Mouse (Mus musculus) embryonic facial prominence, embryonic 15.5 days (tissue): ENCODE measurements around the gene Olfm3. TPM values are rescaled to one million over a fixed set of nuclear protein-coding genes. Genes with fewer than 3 reads are reported as not detected.

Experiments
- ATAC-seq: fragments of 200-750 bp; cut with Nextera tagmentation; 2 replicates; pipeline ENCODE4 v1.8.0; 2017; ENCODE audit warnings: low read depth, moderate TSS enrichment; ENCODE audit not compliant: insufficient number of reproducible peaks, low FRiP score, low TSS enrichment
- H3K27ac ChIP-seq: fragments of 300-500 bp; sonication (generic); replicated peaks from 2 replicates; pipeline ENCODE4 v1.5.1; 2015; ENCODE audit warnings: mild to moderate bottlenecking, inconsistent platforms
- H3K27me3 ChIP-seq: fragments of 300-500 bp; sonication (generic); 2 replicates; pipeline ENCODE4 v1.6.1; 2015; ENCODE audit warnings: inconsistent platforms
- H3K36me3 ChIP-seq: fragments of 300-500 bp; sonication (generic); 2 replicates; pipeline ENCODE4 v1.6.1; 2015; ENCODE audit warnings: mild to moderate bottlenecking, inconsistent platforms
- H3K4me1 ChIP-seq: fragments of 300-500 bp; sonication (generic); 2 replicates; pipeline ENCODE4 v1.6.1; 2015; ENCODE audit warnings: inconsistent platforms
- H3K4me2 ChIP-seq: fragments of 300-500 bp; sonication (generic); replicated peaks from 2 replicates; pipeline ENCODE4 v1.6.1; 2015; ENCODE audit warnings: mild to moderate bottlenecking, inconsistent platforms
- H3K4me3 ChIP-seq: fragments of 300-500 bp; sonication (generic); replicated peaks from 2 replicates; pipeline ENCODE4 v1.5.1; 2015; ENCODE audit warnings: mild to moderate bottlenecking, inconsistent platforms
- H3K9ac ChIP-seq: fragments of 300-500 bp; sonication (generic); 2 replicates; pipeline ENCODE4 v1.6.1; 2015; ENCODE audit warnings: inconsistent platforms
- H3K9me3 ChIP-seq: fragments of 300-500 bp; sonication (generic); replicated peaks from 2 replicates; pipeline ENCODE4 v1.6.1; 2016; ENCODE audit warnings: inconsistent platforms
- WGBS: fragments of 180-500 bp; shearing (Covaris S2); methylation state at CpG from one replicate; pipeline ENCODE4 v1.1.7; 2015; 5-methylcytosine and 5-hydroxymethylcytosine counted together
- polyA plus RNA-seq: library from polyadenylated mRNA; unstranded; fragments of >200 nt; fragmentation: Nextera tagmentation; extraction: Ambion mirVana; gene quantifications from 2 replicates; pipeline ENCODE4 v1.2.1, GENCODE M21; 2015

The Olfm3 gene
- polyA plus RNA-seq, 1 experiment from 2014 or later, result 0.12 TPM

- Histone ChIP-seq H3K36me3 (no peaks in the 10 kb centered on the region), H3K9ac (no peak overlapping the region), H3K27me3 (no peaks in the 10 kb centered on the region), H3K4me1 (no peaks in the 10 kb centered on the region), H3K27ac (no peak overlapping the region), H3K4me3 (no peak overlapping the region), H3K4me2 (no peak overlapping the region), H3K9me3 (no peaks in the 10 kb centered on the region)
- WGBS, result 71% methylated on average over 3 of the region's 3 CpGs
- ATAC-seq, result no peak
Observed at GRCm38 (mm10) chr3:115158903-115159473, 255.1 kb downstream of the Olfm3 start.

DNA sequence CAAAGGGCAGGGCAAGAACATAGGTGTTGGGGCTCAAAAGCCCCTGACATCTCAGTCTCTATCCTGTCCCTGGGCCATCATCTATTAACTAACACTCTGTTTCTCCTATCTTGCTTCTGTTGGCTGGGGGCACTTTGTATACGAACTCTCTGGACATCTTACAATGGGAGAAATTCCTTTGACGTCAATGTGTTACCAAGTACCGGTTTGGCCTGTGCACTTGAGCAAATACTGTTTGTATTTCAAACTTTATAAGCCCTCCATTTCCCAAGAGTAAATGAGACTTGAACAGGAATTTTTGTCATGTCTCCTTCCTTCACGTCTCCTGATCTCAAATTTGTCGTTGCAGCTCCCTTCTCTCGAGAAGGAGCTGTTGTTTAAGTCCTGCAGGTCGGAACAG, 270.7 kb downstream of the Olfm3 start:
- 80% methylated on average over 7 of the region's 7 CpGs for WGBS
- Histone ChIP-seq H3K27me3 (no peaks in the 10 kb centered on the region), H3K4me1 (no peaks in the 10 kb centered on the region), H3K9ac (no peak overlapping the region), H3K36me3 (no peaks in the 10 kb centered on the region), H3K9me3 (no peaks in the 10 kb centered on the region), H3K4me3 (no peak overlapping the region), H3K27ac (no peak overlapping the region), H3K4me2 (no peak overlapping the region)
- ATAC-seq, result no peak
